8 mouse cellular contexts compared by ENCODE assay signal in the genomic region with DNA sequence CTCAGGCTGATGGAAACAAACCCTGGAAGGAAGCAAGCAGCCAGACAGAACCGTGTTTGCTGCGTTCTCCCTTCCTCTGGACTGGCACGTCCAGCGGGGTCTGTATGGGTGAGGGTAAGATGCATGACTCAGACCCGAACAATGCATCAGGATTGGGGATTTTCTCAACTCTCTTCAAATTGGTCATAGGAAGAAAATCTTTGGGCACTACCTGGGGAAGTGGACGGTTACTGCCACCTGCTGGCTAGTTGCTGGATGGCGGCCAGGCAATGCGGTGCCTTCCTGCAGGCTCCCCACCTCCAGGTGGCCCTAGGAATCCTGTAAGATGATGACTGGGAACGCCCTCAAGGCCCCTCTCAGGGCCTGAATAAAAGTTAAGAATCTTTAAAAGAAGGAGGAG. TPM values are rescaled to one million over a fixed set of nuclear protein-coding genes. Genes with fewer than 3 reads are reported as not detected.
DNase-seq lines count a peak whose midpoint lies in the region; ATAC-seq and TF ChIP-seq lines count a peak whose summit lies in the region.

No protein-coding gene starts in this region.

- H3K4me2 ChIP-seq in embryonic facial prominence, embryonic 13.5 days: no peak overlapping the region
- H3K4me2 ChIP-seq in heart, embryonic 15.5 days: no peak overlapping the region
- no peak overlapping the region for H3K4me2 ChIP-seq in lung, postnatal 0 days (replicated peaks; ENCODE audit: low read depth, low read length)

- ATAC-seq in embryonic facial prominence, embryonic 13.5 days (ENCODE audit: insufficient number of reproducible peaks, insufficient read depth, low FRiP score, low TSS enrichment, low read depth): 0 out of 2 replicates have a peak, but pooled peaks have one; percentile 39
- peak; percentile 52 for ATAC-seq in heart, embryonic 15.5 days (replicated peaks; ENCODE audit: insufficient number of reproducible peaks, insufficient read depth, low FRiP score, low read depth)
- ATAC-seq in lung, postnatal 0 days: peak; percentile 67

- no peak overlapping the region for H3K9ac ChIP-seq in embryonic facial prominence, embryonic 13.5 days
- no peak overlapping the region for H3K9ac ChIP-seq in heart, embryonic 15.5 days
- H3K9ac ChIP-seq in lung, postnatal 0 days (replicated peaks; ENCODE audit: low read depth): no peak overlapping the region

- no peaks in the 10 kb centered on the region for H3K27me3 ChIP-seq in embryonic facial prominence, embryonic 13.5 days
- no peaks in the 10 kb centered on the region for H3K27me3 ChIP-seq in heart, embryonic 15.5 days
- H3K27me3 ChIP-seq in lung, postnatal 0 days (replicated peaks; ENCODE audit: insufficient read depth, low read length): no peaks in the 10 kb centered on the region

- no peak overlapping the region for H3K4me3 ChIP-seq in embryonic facial prominence, embryonic 13.5 days
- H3K4me3 ChIP-seq in heart, embryonic 15.5 days: no peak overlapping the region
- H3K4me3 ChIP-seq in lung, postnatal 0 days (ENCODE audit: low read depth, low read length): no peak overlapping the region

- no peaks in the 10 kb centered on the region for H3K9me3 ChIP-seq in embryonic facial prominence, embryonic 13.5 days
- no peaks in the 10 kb centered on the region for H3K9me3 ChIP-seq in heart, embryonic 15.5 days (replicated peaks)
- H3K9me3 ChIP-seq in lung, postnatal 0 days (ENCODE audit: low read length): no peaks in the 10 kb centered on the region

- DNase-seq in CD4-positive, CD25-positive, alpha-beta regulatory T cell, adult 2 months (ENCODE audit: low read depth, low spot score): peak; percentile 92
- peak; percentile 90 for DNase-seq in adrenal gland, postnatal 14 days
- DNase-seq in kidney, postnatal 4 days: peak; percentile 90 to 91
- DNase-seq in lung, postnatal 0 days (ENCODE audit: low spot score): peak; percentile 88
- peak; percentile 75 for DNase-seq in retina, postnatal 1 day
- peak; percentile 91 for DNase-seq in thymus, postnatal 4 days

- WGBS in embryonic facial prominence, embryonic 13.5 days: 4% methylated on average over 9 of the region's 9 CpGs
- WGBS in heart, embryonic 15.5 days: 5% methylated on average over 9 of the region's 9 CpGs
- under 1% methylated on average over 9 of the region's 9 CpGs for WGBS in lung, postnatal 0 days

- peak; percentile 98 for TF ChIP-seq CTCF in lung, postnatal 0 days (IDR thresholded peaks at IDR 0.05)

- H3K36me3 ChIP-seq in embryonic facial prominence, embryonic 13.5 days: no peaks in the 10 kb centered on the region
- no peaks in the 10 kb centered on the region for H3K36me3 ChIP-seq in heart, embryonic 15.5 days
- no peaks in the 10 kb centered on the region for H3K36me3 ChIP-seq in lung, postnatal 0 days (ENCODE audit: insufficient read depth, low read length)

- no peaks in the 10 kb centered on the region for H3K4me1 ChIP-seq in embryonic facial prominence, embryonic 13.5 days
- H3K4me1 ChIP-seq in heart, embryonic 15.5 days (replicated peaks): no peaks in the 10 kb centered on the region
- no peaks in the 10 kb centered on the region for H3K4me1 ChIP-seq in lung, postnatal 0 days (ENCODE audit: insufficient read depth, low read depth, low read length)

- H3K27ac ChIP-seq in embryonic facial prominence, embryonic 13.5 days: no peak overlapping the region
- H3K27ac ChIP-seq in heart, embryonic 15.5 days: no peak overlapping the region
- H3K27ac ChIP-seq in lung, postnatal 0 days (ENCODE audit: low read length): no peak overlapping the region

- TF ChIP-seq EP300 in lung, postnatal 0 days (IDR thresholded peaks at IDR 0.05): no peak

RNA-seq across cellular contexts. Expression of a gene that starts 6.3 kb away (rescaled TPM):
- total RNA-seq in adrenal gland, postnatal 14 days (2021): 146 and 152 TPM in 2 replicates
- 246 and 262 TPM in 2 replicates for polyA plus RNA-seq in embryonic facial prominence, embryonic 13.5 days (2015; fragmentation: Nextera tagmentation; extraction: Ambion mirVana)
- polyA plus RNA-seq in heart, embryonic 15.5 days (2015; fragmentation: Nextera tagmentation; extraction: Ambion mirVana): 315 and 367 TPM in 2 replicates
- 228 and 265 TPM in 2 replicates for polyA plus RNA-seq in lung, postnatal 0 days (2015; fragmentation: Nextera tagmentation; extraction: Ambion mirVana)

RNA-seq across cellular contexts. Expression of a gene that starts 38.3 kb away (rescaled TPM):
- total RNA-seq in adrenal gland, postnatal 14 days (2021): 8.3 and 12.2 TPM in 2 replicates
- polyA plus RNA-seq in embryonic facial prominence, embryonic 13.5 days (2015; fragmentation: Nextera tagmentation; extraction: Ambion mirVana): 0.27 and 0.41 TPM in 2 replicates
- polyA plus RNA-seq in heart, embryonic 15.5 days (2015; fragmentation: Nextera tagmentation; extraction: Ambion mirVana): 17.6 and 21.4 TPM in 2 replicates
- 1.4 and 1.8 TPM in 2 replicates for polyA plus RNA-seq in lung, postnatal 0 days (2015; fragmentation: Nextera tagmentation; extraction: Ambion mirVana)

RNA-seq across cellular contexts. Expression of a gene that starts 58.3 kb away (rescaled TPM):
- total RNA-seq in adrenal gland, postnatal 14 days (2021): 104 and 106 TPM in 2 replicates
- polyA plus RNA-seq in embryonic facial prominence, embryonic 13.5 days (2015; fragmentation: Nextera tagmentation; extraction: Ambion mirVana): 15.4 and 17.4 TPM in 2 replicates
- polyA plus RNA-seq in heart, embryonic 15.5 days (2015; fragmentation: Nextera tagmentation; extraction: Ambion mirVana): 33.6 and 40.7 TPM in 2 replicates
- 23.6 and 26.6 TPM in 2 replicates for polyA plus RNA-seq in lung, postnatal 0 days (2015; fragmentation: Nextera tagmentation; extraction: Ambion mirVana)
